Mouse (Mus musculus) limb, embryonic 14.5 days (tissue): ENCODE results near the gene Fam163a. TPM values are rescaled to one million over a fixed set of nuclear protein-coding genes. Genes with fewer than 3 reads are reported as not detected.
A peak's percentile ranks its signal among the peaks of the same experiment; 100 is the strongest.

Experiments used
- ATAC-seq: fragments of 200-750 bp; cut with Nextera tagmentation; 2 replicates; pipeline ENCODE4 v1.8.0; 2017; ENCODE audit warnings: low read depth, moderate number of reproducible peaks, moderate TSS enrichment; ENCODE audit not compliant: low FRiP score
- DNase-seq: peaks from one replicate; pipeline ENCODE4 v3.0.0-alpha.2; 2015; ENCODE audit warnings: low spot score
- H3K27ac ChIP-seq: fragments of 300-500 bp; sonication (generic); replicated peaks from 2 replicates; pipeline ENCODE4 v1.5.1; 2014; ENCODE audit warnings: low read depth, mild to moderate bottlenecking, low read length, moderate library complexity, mixed read lengths
- H3K27me3 ChIP-seq: fragments of 300-500 bp; sonication (generic); 2 replicates; pipeline ENCODE4 v1.6.1; 2014; ENCODE audit warnings: low read length, mixed read lengths; ENCODE audit not compliant: control insufficient read depth, insufficient read depth
- H3K36me3 ChIP-seq: fragments of 300-500 bp; sonication (generic); 2 replicates; pipeline ENCODE4 v1.6.1; 2014; ENCODE audit warnings: mild to moderate bottlenecking, low read length, moderate library complexity, mixed read lengths; ENCODE audit not compliant: control insufficient read depth, insufficient read depth
- H3K4me1 ChIP-seq: fragments of 300-500 bp; sonication (generic); 2 replicates; pipeline ENCODE4 v1.6.1; 2014; ENCODE audit warnings: antibody characterized with exemption, low read length, mixed read lengths; ENCODE audit not compliant: control insufficient read depth, insufficient read depth
- H3K4me2 ChIP-seq: fragments of 300-500 bp; sonication (generic); replicated peaks from 2 replicates; pipeline ENCODE4 v1.6.1; 2014; ENCODE audit warnings: low read depth, mild to moderate bottlenecking, low read length, moderate library complexity; ENCODE audit not compliant: severe bottlenecking
- H3K4me3 ChIP-seq: fragments of 300-500 bp; sonication (generic); replicated peaks from 2 replicates; pipeline ENCODE4 v1.5.1; 2014; ENCODE audit warnings: low read length
- H3K9ac ChIP-seq: fragments of 300-500 bp; sonication (generic); 2 replicates; pipeline ENCODE4 v1.6.1; 2014; ENCODE audit warnings: mild to moderate bottlenecking, low read depth, low read length, moderate library complexity; ENCODE audit not compliant: severe bottlenecking
- H3K9me3 ChIP-seq: fragments of 300-500 bp; sonication (generic); 2 replicates; pipeline ENCODE4 v1.6.1; 2016; ENCODE audit warnings: low read length; ENCODE audit not compliant: control insufficient read depth
- POLR2A ChIP-seq: fragments of 200-500 bp; IDR thresholded peaks from 2 replicates; pipeline ENCODE4 v1.8.0; 2012; ENCODE audit warnings: inconsistent platforms, mild to moderate bottlenecking, moderate library complexity, borderline replicate concordance; ENCODE audit not compliant: insufficient read depth, insufficient read length; ENCODE audit errors: extremely low read depth
- WGBS: fragments of 180-500 bp; shearing (Covaris S2); extraction: QIAGEN DNeasy Blood & Tissue Kit; methylation state at CpG from one replicate; pipeline ENCODE4 v1.1.7; 2014; 5-methylcytosine and 5-hydroxymethylcytosine counted together
- polyA plus RNA-seq, 2 experiments: library from polyadenylated mRNA; depleted of rRNA in 1 of 2; stranded (reverse) in 1 of 2; unstranded in 1 of 2; fragments of >200 nt; fragmentation: Nextera tagmentation in 1 of 2; extraction: Ambion mirVana in 1 of 2; gene quantifications; 2 replicates each; pipeline versions ENCODE4 v1.2.1 to v1.2.3; 2012 to 2014

The Fam163a gene
- polyA plus RNA-seq, 2 experiments = 0.96 to 1.0 TPM

- Histone ChIP-seq H3K27me3 (no peaks in the 10 kb centered on the region), H3K4me2 (no peak overlapping the region), H3K27ac (no peak overlapping the region), H3K9ac (no peak overlapping the region), H3K36me3 (no peaks in the 10 kb centered on the region), H3K9me3 (no peaks in the 10 kb centered on the region), H3K4me3 (no peak overlapping the region), H3K4me1 (no peaks in the 10 kb centered on the region)
- 66% methylated on average over 8 of the region's 8 CpGs for WGBS
- no peak for ATAC-seq
- no peak for DNase-seq
- no peak for TF ChIP-seq POLR2A
Observed at GRCm38 (mm10) chr1:156089561-156089960, 115.3 kb downstream of the Fam163a start.

- 45% methylated on average over 5 of the region's 5 CpGs for WGBS
- H3K9ac ChIP-seq = no peak overlapping the region
- no peak for TF ChIP-seq POLR2A
Observed at GRCm38 (mm10) chr1:156087586-156087985, 117.2 kb downstream of the Fam163a start.

GRCm38 (mm10) chr1:156085770-156086169 is 119.1 kb downstream of the Fam163a start:
- H3K4me2 ChIP-seq = no peak overlapping the region
- ATAC-seq = peak; percentile 41; the same call in 1 of the 2 replicates
- no peak for TF ChIP-seq POLR2A
- no peak overlapping the region for H3K9ac ChIP-seq
- WGBS = 60% methylated on average over 5 of the region's 5 CpGs
- H3K9me3 ChIP-seq = no peaks in the 10 kb centered on the region
- no peak overlapping the region for H3K4me3 ChIP-seq
- no peaks in the 10 kb centered on the region for H3K4me1 ChIP-seq
- H3K27ac ChIP-seq = no peak overlapping the region
- no peaks in the 10 kb centered on the region for H3K36me3 ChIP-seq
- peak; percentile 85 for DNase-seq
- H3K27me3 ChIP-seq = no peaks in the 10 kb centered on the region

More at GRCm38 (mm10) chr1:156087586-156087985, 117.2 kb downstream of the Fam163a start:
- H3K27me3 ChIP-seq = no peaks in the 10 kb centered on the region
- H3K9me3 ChIP-seq = no peaks in the 10 kb centered on the region
- ATAC-seq = no peak
- H3K27ac ChIP-seq = no peak overlapping the region
- H3K36me3 ChIP-seq = no peaks in the 10 kb centered on the region
- no peak overlapping the region for H3K4me3 ChIP-seq
- H3K4me2 ChIP-seq = no peak overlapping the region
- no peak for DNase-seq
- H3K4me1 ChIP-seq = no peaks in the 10 kb centered on the region

- H3K9me3 ChIP-seq = no peaks in the 10 kb centered on the region
- ATAC-seq = no peak
- no peak overlapping the region for H3K4me3 ChIP-seq
- no peaks in the 10 kb centered on the region for H3K27me3 ChIP-seq
- H3K36me3 ChIP-seq = no peaks in the 10 kb centered on the region
- no peak overlapping the region for H3K4me2 ChIP-seq
- no peak overlapping the region for H3K9ac ChIP-seq
- H3K27ac ChIP-seq = no peak overlapping the region
- H3K4me1 ChIP-seq = no peaks in the 10 kb centered on the region
- no peak for DNase-seq
- no peak for TF ChIP-seq POLR2A
- 70% methylated on average over 3 of the region's 3 CpGs for WGBS
Observed at GRCm38 (mm10) chr1:156084603-156085002, 120.2 kb downstream of the Fam163a start.

- Histone ChIP-seq H3K9ac (no peak overlapping the region), H3K4me1 (no peaks in the 10 kb centered on the region; the same call in 1 of the 2 replicates), H3K4me3 (no peak overlapping the region), H3K27ac (no peak overlapping the region), H3K4me2 (no peak overlapping the region), H3K9me3 (no peaks in the 10 kb centered on the region), H3K36me3 (no peaks in the 10 kb centered on the region), H3K27me3 (no peaks in the 10 kb centered on the region)
- WGBS = 62% methylated on average over 3 of the region's 3 CpGs
- ATAC-seq (no peak), DNase-seq (no peak)
- no peak for TF ChIP-seq POLR2A
Observed at GRCm38 (mm10) chr1:156077655-156078054, 127.2 kb downstream of the Fam163a start.

GRCm38 (mm10) chr1:156076474-156076873 is 128.4 kb downstream of the Fam163a start:
- Histone ChIP-seq H3K27me3 (no peaks in the 10 kb centered on the region), H3K4me1 (no peaks in the 10 kb centered on the region; the same call in 1 of the 2 replicates), H3K4me2 (no peak overlapping the region), H3K9ac (no peak overlapping the region), H3K4me3 (no peak overlapping the region), H3K36me3 (no peaks in the 10 kb centered on the region), H3K9me3 (no peaks in the 10 kb centered on the region), H3K27ac (no peak overlapping the region)
- no peak for ATAC-seq
- DNase-seq = no peak
- no peak for TF ChIP-seq POLR2A
- 58% methylated on average over 4 of the region's 4 CpGs for WGBS
